Comparison of ENCODE assay signal across 9 mouse cellular contexts in the genomic region with DNA sequence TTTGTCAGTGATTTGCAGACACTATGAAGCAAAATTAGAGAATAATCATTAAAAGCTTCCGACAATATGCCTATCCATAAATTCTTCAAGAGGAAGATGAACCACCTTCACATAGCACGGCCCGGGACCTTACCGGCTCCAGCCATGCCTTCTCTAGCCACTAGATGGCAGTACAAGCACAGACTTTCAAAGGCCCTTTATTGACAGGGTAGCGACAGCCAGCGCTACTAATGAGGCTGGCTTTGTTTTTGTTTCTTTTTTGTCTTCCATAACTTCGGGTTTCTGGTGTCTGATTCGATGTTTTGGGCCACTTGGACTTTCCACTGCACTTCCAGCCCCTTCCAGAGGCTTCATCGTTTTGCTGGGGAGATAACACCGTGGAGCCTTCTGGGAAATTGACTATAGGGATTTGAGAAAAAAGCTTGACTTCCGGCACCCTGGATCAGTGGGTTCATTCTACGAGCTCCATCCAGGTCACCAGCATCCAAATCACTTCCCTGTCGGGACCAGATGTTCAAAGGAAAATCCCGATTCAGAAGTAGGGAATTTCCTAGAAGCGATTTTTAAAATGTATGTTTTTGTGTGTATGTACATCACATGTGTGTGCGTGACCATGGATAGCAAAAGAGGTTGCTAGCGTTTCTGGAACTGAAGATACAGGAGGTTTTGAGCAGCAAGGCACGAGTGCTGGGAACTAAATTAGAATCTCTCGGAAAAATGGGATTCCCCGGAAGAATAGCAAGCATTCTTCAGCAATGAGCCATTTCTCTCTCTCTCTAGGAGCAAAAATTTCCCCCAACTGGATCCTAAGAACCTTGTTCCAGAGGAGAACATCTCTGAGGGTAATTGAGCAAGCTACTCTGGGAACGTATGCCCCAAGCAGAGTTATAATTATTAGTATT.
DNase-seq lines count a peak whose midpoint lies in the region; ATAC-seq and TF ChIP-seq lines count a peak whose summit lies in the region.
"Had no signal": no experiment of that assay in that cellular context is flagged by ENCODE, and none has a peak within 500 bp of the region (broad histone marks: within the 10 kb centered on the region; RNA-seq: fewer than 3 reads in every experiment).

No protein-coding gene starts in this region.

- no peak for TF ChIP-seq POLR2A in brain, embryonic 14.5 days (IDR thresholded peaks at IDR 0.05; ENCODE audit: borderline replicate concordance, extremely low read depth, insufficient read depth, insufficient read length, poor library complexity, severe bottlenecking)
- TF ChIP-seq POLR2A in liver, adult 2 months (IDR thresholded peaks at IDR 0.05; ENCODE audit: extremely low read depth, insufficient read depth, low read length): no peak

- ATAC-seq in erythroblast, adult 5-6 weeks (replicated peaks; ENCODE audit: low FRiP score, poor library complexity, severe bottlenecking): peak; percentile 89
- ATAC-seq in heart, embryonic 13.5 days (ENCODE audit: extremely low read depth, insufficient number of reproducible peaks, low FRiP score, low TSS enrichment): no peak
- ATAC-seq in kidney, postnatal 0 days (replicated peaks; ENCODE audit: low FRiP score, low read depth): peak; percentile 78
- ATAC-seq in monocyte, adult 5-6 weeks (replicated peaks; ENCODE audit: insufficient number of reproducible peaks, low FRiP score, low TSS enrichment, poor library complexity, severe bottlenecking): peak; percentile 83

- peak; percentile 95 for TF ChIP-seq CTCF in brain, embryonic 14.5 days (IDR thresholded peaks at IDR 0.05; ENCODE audit: borderline replicate concordance, extremely low read depth, insufficient read depth, insufficient read length)
- TF ChIP-seq CTCF in kidney, postnatal 0 days (IDR thresholded peaks at IDR 0.05; ENCODE audit: low read depth): peak; percentile 94
- TF ChIP-seq CTCF in liver, adult 2 months (IDR thresholded peaks at IDR 0.05; ENCODE audit: low read depth, low read length): peak; percentile 90

- H3K27me3 ChIP-seq in heart, embryonic 13.5 days (replicated peaks): 0 out of 2 replicates have a peak, but pooled peaks cover 4% of the 10 kb centered on the region
- H3K27me3 ChIP-seq in kidney, postnatal 0 days (ENCODE audit: insufficient read depth, low read length): no peaks in the 10 kb centered on the region
- H3K27me3 ChIP-seq in liver, adult 2 months (ENCODE audit: control insufficient read depth, insufficient read depth, low read length): no peaks in the 10 kb centered on the region

- H3K4me2 ChIP-seq in heart, embryonic 13.5 days: peak overlapping the region; percentile 74
- peak overlapping the region; percentile 75 for H3K4me2 ChIP-seq in kidney, postnatal 0 days (ENCODE audit: low read length)

- H3K36me3 ChIP-seq in heart, embryonic 13.5 days: no peaks in the 10 kb centered on the region
- no peaks in the 10 kb centered on the region for H3K36me3 ChIP-seq in kidney, postnatal 0 days (ENCODE audit: insufficient read depth, low read length)
- no peaks in the 10 kb centered on the region for H3K36me3 ChIP-seq in liver, adult 2 months (ENCODE audit: control insufficient read depth, insufficient read depth, low read length)

- peak; percentile 86 for DNase-seq in CD4-positive helper T cell, adult 2 months (ENCODE audit: low read depth, low spot score)
- peak; percentile 93 for DNase-seq in brain, embryonic 14.5 days (ENCODE audit: low read depth)
- peak; percentile 90 for DNase-seq in kidney, postnatal 0 days (ENCODE audit: low spot score)
- DNase-seq in liver, adult 2 months (ENCODE audit: extremely low read depth, low read depth, low spot score): peak; percentile 61
- DNase-seq in spleen, postnatal 36 days (ENCODE audit: low spot score in 2 of 2): peak; percentile 72 to 79

- H3K79me2 ChIP-seq in liver, adult 2 months (ENCODE audit: control insufficient read depth, insufficient read depth, low read length): no peaks in the 10 kb centered on the region

- peak overlapping the region; percentile 80 for H3K9ac ChIP-seq in heart, embryonic 13.5 days
- peak overlapping the region; percentile 53; the same call in 1 of the 2 replicates for H3K9ac ChIP-seq in kidney, postnatal 0 days (ENCODE audit: low read depth, low read length)
- H3K9ac ChIP-seq in liver, adult 2 months (ENCODE audit: low read depth, low read length): peak overlapping the region; percentile 65

- WGBS in heart, embryonic 13.5 days: 17% methylated on average over 21 of the region's 21 CpGs
- 24% methylated on average over 21 of the region's 21 CpGs for WGBS in kidney, postnatal 0 days
- WGBS in liver, adult 2 months: 20% methylated on average over 21 of the region's 21 CpGs

- no peak overlapping the region for H3K27ac ChIP-seq in heart, embryonic 13.5 days (replicated peaks)
- H3K27ac ChIP-seq in kidney, postnatal 0 days: no peak overlapping the region
- H3K27ac ChIP-seq in liver, adult 2 months (replicated peaks; ENCODE audit: insufficient read depth, low read depth, low read length): no peak overlapping the region

- H3K9me3 ChIP-seq in heart, embryonic 13.5 days: no peaks in the 10 kb centered on the region
- no peaks in the 10 kb centered on the region for H3K9me3 ChIP-seq in kidney, postnatal 0 days (replicated peaks; ENCODE audit: low read length)

- H3K4me3 ChIP-seq in heart, embryonic 13.5 days: peak overlapping the region; percentile 56
- H3K4me3 ChIP-seq in kidney, postnatal 0 days (replicated peaks; ENCODE audit: low read depth, low read length): peak overlapping the region; percentile 40
- H3K4me3 ChIP-seq in liver, adult 2 months (ENCODE audit: insufficient read depth, low read depth, low read length): peak overlapping the region; percentile 49; the same call in 1 of the 2 replicates
- H3K4me3 ChIP-seq: erythroblast, embryonic 14.5 days had no signal

- H3K4me1 ChIP-seq in heart, embryonic 13.5 days: peaks cover 14% of the 10 kb centered on the region
- no peaks in the 10 kb centered on the region for H3K4me1 ChIP-seq in kidney, postnatal 0 days (replicated peaks; ENCODE audit: insufficient read depth, low read length)
- H3K4me1 ChIP-seq in liver, adult 2 months (ENCODE audit: control insufficient read depth, insufficient read depth, low read length): no peaks in the 10 kb centered on the region
